Mouse (Mus musculus) gastrocnemius, adult 2 months (tissue): Measurements from ENCODE around the gene Clca1. TPM values are rescaled to one million over a fixed set of nuclear protein-coding genes. Genes with fewer than 3 reads are reported as not detected.
"Not testable (repeated sequence)": the region's sequence is repeated elsewhere in the genome, so short reads cannot be mapped to it uniquely, and the experiment has no call there.

ENCODE experiments used
- DNase-seq: peaks from one replicate; pipeline ENCODE4 v3.0.0; 2022
- H3K27ac ChIP-seq: fragments of 200-600 bp; 2 replicates; pipeline ENCODE4 v1.8.1; 2022; ENCODE audit warnings: mild to moderate bottlenecking
- H3K4me3 ChIP-seq: fragments of 200-600 bp; 2 replicates; pipeline ENCODE4 v1.8.1; 2022; ENCODE audit warnings: mild to moderate bottlenecking, moderate library complexity
- CTCF ChIP-seq: fragments of 200-600 bp; IDR thresholded peaks from 2 replicates; pipeline ENCODE4 v1.8.1; 2022; ENCODE audit warnings: antibody characterized with exemption, mild to moderate bottlenecking, moderate library complexity
- intact Hi-C: fragments of 180-260 bp; cut with DNase I; formaldehyde crosslinking; loops from one replicate; pipeline ENCODE4 v1.15.1; 2025
- long read RNA-seq, 2 experiments: library from polyadenylated mRNA; stranded (forward); transcript quantifications; one replicate each; pipeline ENCODE4 v2.0.0; 2021
- total RNA-seq, 2 experiments: library from RNA; stranded (reverse); gene quantifications; 2 replicates each; pipeline ENCODE4 v1.2.3; 2021

The Clca1 gene
- total RNA-seq = not detected
- long read RNA-seq, experiment 1 = 0 reads
- long read RNA-seq, experiment 2 = 0 reads

DNA sequence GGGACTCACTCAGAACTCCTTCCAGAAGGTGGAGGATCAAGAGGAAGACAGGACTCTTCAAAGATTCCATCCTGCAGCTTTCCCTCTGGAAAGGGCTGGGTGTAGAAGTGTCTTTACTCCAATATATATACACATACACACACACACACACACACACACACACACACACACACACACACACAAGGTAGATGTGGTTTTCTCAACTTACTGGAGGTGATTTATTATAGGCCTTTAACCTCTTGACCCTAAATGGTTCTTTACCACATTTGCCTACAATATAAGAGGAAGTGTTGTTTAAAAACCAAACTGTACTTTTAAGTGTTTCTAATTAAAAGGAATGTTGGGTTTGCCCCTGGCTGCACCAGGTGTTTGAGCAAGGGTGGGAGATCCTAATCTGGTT, at the start of gene Clca1:
Clca1 (minus strand) TSS at position 101 of the 400 bp plus-strand sequence.
- no peak for DNase-seq
- Histone ChIP-seq H3K4me3 (no peak within 1 kb of the TSS), H3K27ac (no peak within 1 kb of the TSS)
- TF ChIP-seq CTCF = no peak
- intact Hi-C loops = no loop called here

DNA sequence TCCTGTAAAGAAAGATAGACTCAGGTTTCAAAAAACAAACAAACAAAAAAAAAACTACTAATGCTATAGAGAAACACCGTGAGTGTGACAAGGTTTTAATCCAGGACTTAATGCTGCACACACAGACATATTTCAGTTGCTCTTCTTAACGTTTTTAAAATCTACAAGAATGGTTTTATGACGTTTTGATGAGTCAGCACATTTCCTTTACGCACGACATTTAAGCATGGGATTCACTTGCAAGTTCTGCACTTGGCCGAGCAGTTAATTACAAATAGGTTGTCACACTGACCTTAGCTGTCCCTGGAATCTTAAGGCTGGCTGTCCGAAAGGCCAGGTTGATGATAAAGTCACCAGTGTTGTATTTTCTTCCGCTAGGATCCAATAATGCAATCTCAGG, 48.3 kb upstream of the Clca1 start:
- intact Hi-C loops = no loop called here
- DNase-seq = no peak

DNA sequence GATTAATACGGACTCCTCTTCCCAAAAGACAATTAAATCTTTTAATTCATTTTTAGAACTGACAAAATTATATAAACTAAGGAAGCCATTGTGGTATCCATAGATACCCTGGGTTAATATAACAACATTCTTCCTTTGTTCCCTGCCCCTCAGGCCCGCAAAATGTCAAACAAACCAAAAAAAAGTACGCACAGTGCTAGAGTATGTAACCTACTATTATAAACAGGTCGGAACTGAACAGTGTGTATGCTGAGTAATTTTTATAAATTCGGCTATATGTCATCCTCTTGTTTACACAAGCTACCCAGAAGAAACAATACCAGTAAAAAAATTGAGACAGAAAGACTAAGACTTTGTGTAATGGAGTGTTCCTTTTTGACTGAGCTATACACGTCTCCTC, 45.8 kb upstream of the Clca1 start:
- DNase-seq = no peak
- Histone ChIP-seq H3K4me3 (no peak overlapping the region), H3K27ac (no peak overlapping the region)
- no peak for TF ChIP-seq CTCF
- intact Hi-C loops = no loop called here

More for the DNA sequence above, 48.3 kb upstream of the Clca1 start:
- no peak for TF ChIP-seq CTCF
- Histone ChIP-seq H3K27ac (no peak overlapping the region), H3K4me3 (no peak overlapping the region)

DNA sequence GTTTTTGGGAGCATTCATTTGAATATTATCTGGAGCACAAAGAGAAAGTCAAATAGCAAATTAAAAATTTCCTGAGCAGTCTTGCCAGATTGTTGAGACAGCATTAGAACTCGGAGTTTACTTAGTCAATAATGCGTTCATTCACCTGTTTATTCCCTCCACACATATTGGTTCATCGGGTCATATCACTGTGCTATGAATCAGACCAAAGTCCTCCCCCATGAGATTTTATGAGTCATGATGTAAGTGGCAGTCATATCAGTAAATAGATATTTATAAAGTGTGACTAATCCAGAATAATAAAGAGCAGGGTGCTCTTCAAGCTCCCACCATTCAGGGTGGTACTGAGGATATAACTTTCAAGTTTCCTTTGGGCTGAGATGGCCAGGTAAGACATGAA, 39.8 kb upstream of the Clca1 start:
- no peak for TF ChIP-seq CTCF
- Histone ChIP-seq H3K4me3 (no peak overlapping the region), H3K27ac (no peak overlapping the region)
- no peak for DNase-seq
- intact Hi-C loops = no loop called here

- H3K27ac ChIP-seq = no peak overlapping the region
- no peak for DNase-seq
- intact Hi-C loops = no loop called here
- no peak overlapping the region for H3K4me3 ChIP-seq
- no peak for TF ChIP-seq CTCF
These were observed 36.4 kb upstream of the Clca1 start for GRCm38 (mm10) chr3:145068964-145069363.

- H3K27ac ChIP-seq, intact Hi-C loops, DNase-seq, H3K4me3 ChIP-seq: not testable (repeated sequence)
These were observed 22.6 kb upstream of the Clca1 start for GRCm38 (mm10) chr3:145055138-145055537.

DNA sequence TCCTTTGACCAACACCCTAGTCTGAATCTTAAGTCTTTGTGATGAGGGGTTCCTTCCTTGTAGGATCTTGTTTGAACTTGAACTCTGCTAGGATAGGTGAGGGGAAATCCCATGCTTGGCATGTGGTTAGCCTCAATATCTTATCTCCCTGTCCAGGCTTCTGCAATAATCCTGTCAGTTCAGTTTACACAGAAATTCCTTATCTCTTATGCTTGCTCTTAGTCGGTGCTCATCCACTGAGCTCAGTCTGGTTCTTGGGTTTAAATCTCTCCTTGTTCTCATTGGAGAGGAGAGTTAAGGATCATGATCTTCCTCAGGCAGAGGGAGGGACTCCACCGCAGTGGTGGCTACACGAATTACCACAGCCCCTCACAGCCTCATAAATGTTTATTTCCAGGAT, 17.2 kb upstream of the Clca1 start:
- H3K27ac ChIP-seq = no peak overlapping the region
- H3K4me3 ChIP-seq = no peak overlapping the region
- intact Hi-C loops = no loop called here
- no peak for DNase-seq
- TF ChIP-seq CTCF = no peak

DNA sequence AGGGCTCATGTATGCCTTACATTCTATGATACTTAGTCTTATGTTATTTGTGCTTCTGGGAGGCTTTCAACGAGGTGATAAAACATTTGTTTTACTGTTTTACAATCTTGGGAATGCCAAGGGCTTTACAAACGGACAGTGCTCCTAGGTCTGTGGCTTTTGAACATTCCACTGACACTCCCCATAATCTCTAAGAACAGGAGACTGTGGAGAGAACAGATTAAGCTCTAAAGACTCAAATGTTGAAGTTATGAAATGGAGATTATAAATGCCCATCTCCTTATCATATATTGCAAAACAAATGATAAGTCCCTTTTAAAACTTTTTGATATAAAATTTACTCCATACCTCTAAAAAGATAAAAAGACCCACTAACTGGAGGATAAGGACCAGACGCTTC, 6.2 kb upstream of the Clca1 start:
- Histone ChIP-seq H3K27ac (no peak overlapping the region), H3K4me3 (no peak overlapping the region)
- intact Hi-C loops = no loop called here
- no peak for DNase-seq
- no peak for TF ChIP-seq CTCF

GRCm38 (mm10) chr3:145028036-145028435, 4.5 kb downstream of the Clca1 start:
- no peak for TF ChIP-seq CTCF
- DNase-seq = no peak
- no peak overlapping the region for H3K27ac ChIP-seq
- intact Hi-C loops = loop anchor here (10.0 kb wide), 2 partner anchors 203 to 293 kb away; no protein-coding TSS in a partner anchor
- no peak overlapping the region for H3K4me3 ChIP-seq

GRCm38 (mm10) chr3:145026750-145027149, 5.8 kb downstream of the Clca1 start:
- intact Hi-C loops = loop anchor here (10.0 kb wide), 2 partner anchors 202 to 292 kb away; no protein-coding TSS in a partner anchor
- peak; percentile 26 for DNase-seq
- H3K27ac ChIP-seq = no peak overlapping the region
- TF ChIP-seq CTCF = peak; percentile 98
- H3K4me3 ChIP-seq = no peak overlapping the region

DNA sequence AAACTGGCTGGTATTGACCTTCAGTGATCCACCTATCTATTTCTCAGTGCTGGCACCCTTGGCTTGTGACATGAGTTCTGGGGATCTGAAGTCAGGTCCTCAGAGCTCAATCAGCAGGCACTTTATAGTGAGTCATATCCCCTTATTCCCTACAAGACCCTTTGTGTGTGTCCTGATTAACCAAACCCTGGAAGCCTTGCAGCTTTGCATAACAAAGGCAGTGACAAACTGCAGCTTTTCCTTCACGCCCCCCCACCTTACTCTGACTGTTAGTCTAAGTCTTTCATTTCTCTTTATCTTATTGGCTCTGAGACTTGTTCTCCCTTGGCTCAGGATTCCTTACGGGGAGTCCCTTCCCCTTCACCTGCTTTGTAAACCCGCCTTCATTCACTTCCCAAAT, 14.8 kb downstream of the Clca1 start:
- DNase-seq = no peak
- Histone ChIP-seq H3K4me3 (no peak overlapping the region), H3K27ac (no peak overlapping the region)
- intact Hi-C loops = no loop called here
- TF ChIP-seq CTCF = no peak

DNA sequence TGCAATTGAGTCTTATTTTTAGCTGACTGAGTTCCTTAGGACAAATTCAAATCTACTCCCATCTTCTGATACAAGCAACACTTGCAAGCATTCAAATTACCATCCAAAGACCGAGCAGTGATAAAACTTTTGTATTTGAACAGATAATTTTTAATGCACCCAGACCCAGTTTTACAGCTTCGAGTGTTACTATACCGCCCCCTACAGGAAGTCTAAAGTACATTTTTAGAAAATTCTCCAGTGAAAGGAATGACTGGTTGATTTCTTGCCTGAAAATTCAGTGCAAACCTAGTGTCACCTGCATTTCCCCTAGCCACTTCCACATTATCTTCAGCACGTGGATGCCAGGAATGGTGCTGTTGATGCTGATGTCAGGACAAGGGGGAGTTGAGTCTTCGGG, 28.2 kb downstream of the Clca1 start:
- DNase-seq = no peak
- Histone ChIP-seq H3K27ac (no peak overlapping the region), H3K4me3 (no peak overlapping the region)
- TF ChIP-seq CTCF = peak; percentile 48
- intact Hi-C loops = no loop called here

DNA sequence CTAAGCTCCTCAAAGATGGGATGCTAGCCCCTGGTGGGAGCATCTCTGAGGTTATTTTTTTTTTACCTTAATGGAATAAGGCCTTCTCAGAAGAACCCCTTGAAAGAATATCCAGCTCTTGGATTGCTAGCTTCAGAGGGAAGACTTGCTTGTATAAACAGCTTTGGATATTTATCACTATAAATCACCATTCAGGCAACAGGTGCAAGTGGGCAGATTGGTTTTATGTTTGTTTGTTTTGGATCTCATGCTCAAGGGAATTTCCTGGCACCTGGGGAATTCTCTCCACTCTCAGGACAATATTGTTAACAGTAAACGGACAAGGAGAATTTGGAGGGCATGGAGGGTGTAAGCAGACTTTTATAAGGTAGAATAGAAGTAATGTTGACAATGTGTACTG, 31.7 kb downstream of the Clca1 start:
- no peak for DNase-seq
- Histone ChIP-seq H3K27ac (no peak overlapping the region), H3K4me3 (no peak overlapping the region)
- intact Hi-C loops = no loop called here
- TF ChIP-seq CTCF = no peak

GRCm38 (mm10) chr3:144993055-144993454, 39.5 kb downstream of the Clca1 start:
- Histone ChIP-seq H3K4me3 (no peak overlapping the region), H3K27ac (no peak overlapping the region)
- no peak for TF ChIP-seq CTCF
- intact Hi-C loops = no loop called here
- no peak for DNase-seq

DNA sequence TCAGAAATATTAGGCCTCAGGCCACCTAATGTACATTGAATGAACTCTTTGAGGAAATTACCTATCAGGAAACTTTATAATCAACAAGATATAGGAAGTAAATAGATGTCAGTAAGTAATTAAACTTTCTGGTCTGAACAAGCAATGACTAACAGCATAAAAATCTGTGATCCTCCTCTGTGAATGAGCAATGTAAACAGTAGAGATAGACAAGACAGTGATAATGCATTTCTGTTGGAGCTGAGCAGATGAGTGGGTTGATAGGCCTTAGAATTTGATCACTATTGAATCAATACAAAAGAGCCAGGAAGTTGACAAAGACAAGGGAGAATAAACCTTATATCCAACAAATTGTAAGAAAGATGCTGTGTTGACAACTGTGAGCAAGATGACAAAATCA, 40.0 kb downstream of the Clca1 start:
- TF ChIP-seq CTCF = no peak
- H3K4me3 ChIP-seq = no peak overlapping the region
- H3K27ac ChIP-seq = no peak overlapping the region
- DNase-seq = no peak
- intact Hi-C loops = no loop called here
